Mouse (Mus musculus) kidney, postnatal 4 days (tissue): ENCODE data around the gene Zfp688.
"Not testable (repeated sequence)": the region's sequence is repeated elsewhere in the genome, so short reads cannot be mapped to it uniquely, and the experiment has no call there.

Experiments
- DNase-seq, 2 experiments: peaks; one replicate each; pipeline ENCODE4 v3.0.0; 2021; ENCODE audit warnings: mixed read lengths in 2 of 2

The Zfp688 gene

DNA sequence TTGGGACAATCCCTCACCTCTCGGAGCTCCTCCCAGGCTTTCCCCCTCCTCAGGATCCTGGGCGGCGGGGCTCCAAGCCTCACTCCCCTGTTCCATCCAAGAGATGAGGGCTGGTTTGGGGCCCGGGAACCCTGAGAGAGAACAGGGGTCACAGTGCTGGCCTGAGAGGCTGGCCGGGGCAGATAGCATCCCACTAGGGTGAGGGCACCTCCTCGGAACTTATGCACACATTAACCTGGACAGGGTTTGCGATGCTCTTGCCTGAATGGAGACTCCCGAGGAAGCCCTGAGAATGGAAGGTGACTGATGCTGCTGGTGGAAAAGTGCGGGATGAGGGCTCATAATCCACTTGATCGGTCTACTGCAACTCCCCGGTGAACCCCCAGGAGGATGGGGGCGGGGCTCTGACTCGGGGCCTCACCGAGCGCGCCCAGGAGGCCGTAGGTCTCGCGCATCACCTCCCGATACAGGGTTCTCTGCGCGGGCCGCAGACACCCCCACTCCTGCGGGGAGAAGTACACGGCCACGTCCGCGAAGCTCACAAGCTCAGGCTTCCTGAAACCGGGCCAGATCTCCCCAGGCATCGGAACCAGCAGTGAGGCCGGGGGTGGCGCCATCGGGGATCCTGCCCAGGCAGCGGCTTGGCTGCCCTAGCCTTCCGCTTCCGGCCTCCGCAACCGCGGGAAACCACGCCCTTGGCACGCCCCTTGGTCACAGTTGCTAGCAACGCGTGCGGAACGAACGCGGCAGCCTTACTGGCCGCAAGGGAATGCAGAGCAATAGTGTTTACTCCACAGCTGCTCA, at the start of gene Zfp688:
Gene Zfp688, minus strand, starts transcription at position 681 of the 804 bp plus-strand sequence.
- DNase-seq: peak; percentile 98

GRCm38 (mm10) chr7:127471646-127472010, 49.8 kb upstream of the Zfp688 start:
- peak; percentile 66 to 80 for DNase-seq

- DNase-seq: peak; percentile 89 to 95
Observed at GRCm38 (mm10) chr7:127470743-127471645, 49.1 kb upstream of the Zfp688 start.

DNA sequence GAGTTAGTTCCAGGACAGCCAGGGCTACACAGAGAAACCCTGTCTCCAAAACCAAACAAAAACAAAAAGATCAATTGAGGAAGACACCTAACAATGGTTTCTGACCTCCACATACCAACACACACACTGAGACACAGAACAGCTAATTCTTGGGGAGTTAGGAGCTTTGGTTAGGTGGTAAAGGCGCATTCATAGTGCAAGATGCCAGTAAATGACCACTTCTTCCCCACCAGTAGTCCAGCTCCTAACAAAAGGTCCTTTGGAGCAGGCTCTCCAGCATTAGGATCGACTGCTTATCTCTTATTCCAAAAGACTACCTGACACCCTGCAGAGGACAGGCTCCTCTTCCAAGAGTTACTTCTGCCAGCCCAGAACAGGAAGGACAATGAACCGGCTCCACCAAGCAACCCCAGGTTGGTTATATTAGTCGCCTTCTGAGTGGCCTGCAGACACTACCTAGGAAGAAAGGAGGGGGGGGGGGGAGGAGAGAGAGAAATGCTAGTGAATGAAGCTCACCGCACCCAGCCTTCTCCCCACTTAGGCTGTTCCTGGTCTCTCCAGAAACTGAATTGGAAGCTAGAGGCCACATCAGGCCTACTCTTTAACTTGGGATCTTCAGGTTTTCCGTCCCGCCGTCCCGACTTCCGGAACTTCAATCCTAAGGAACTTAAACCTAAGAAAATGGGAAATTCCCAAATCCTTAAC, 48.3 kb upstream of the Zfp688 start:
- DNase-seq: peak; percentile 45 to 67

DNA sequence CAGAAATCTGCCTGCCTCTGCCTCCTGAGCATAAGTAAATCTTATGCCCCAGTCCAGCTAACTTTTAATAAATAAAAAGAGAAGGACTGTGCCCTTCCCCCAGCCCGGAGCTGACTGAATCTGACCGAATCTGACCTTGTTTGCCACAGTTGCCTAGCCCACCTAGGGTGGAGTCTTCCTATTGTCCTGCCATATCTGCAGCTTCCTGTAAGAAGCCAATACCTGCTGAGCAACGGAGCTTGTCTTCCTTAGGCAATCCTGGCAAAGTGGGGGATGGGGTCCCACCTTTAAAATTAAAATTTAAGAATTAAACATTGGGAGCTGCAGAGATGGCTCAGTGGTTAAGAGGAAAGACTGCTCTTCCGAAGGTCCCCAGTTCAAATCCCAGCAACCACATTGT, 44.7 kb upstream of the Zfp688 start:
- no peak for DNase-seq

DNA sequence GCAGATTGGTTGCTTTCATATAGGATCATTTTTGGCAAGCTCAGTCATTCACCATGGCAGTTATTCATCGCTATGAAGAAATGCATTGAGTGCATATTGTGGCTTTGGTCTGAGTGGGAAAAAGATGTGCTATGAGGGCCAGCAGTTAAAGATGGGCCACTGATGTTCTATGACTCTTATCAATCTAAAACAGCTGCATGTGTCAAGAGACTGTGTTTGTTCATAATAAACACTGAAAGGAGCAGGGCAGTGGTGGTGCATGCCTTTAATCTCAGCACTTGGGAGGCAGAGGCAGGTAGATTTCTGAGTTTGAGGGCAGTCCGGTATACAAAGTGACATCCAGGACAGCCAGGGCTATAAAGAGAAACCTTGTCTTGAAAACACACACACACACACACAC, 43.8 kb upstream of the Zfp688 start:
- not testable (repeated sequence) for DNase-seq

DNA sequence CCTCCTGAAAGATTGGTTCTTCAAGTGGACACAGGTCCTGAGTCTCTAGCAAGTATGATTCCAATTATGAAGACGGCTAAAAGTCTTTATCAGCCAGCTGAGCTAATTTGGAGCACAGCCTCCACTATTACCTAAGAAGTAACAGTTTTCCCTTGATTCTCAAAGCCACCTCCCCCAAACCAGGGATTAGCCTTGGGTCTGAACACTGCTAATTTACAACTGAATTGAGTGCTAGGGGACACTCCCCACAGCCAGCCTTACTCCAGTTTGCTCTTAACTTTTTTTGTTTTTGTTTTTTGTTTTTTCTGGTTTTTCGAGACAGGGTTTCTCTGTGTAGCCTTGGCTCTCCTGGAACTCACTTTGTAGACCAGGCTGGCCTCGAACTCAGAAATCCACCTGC, 43.3 kb upstream of the Zfp688 start:
- DNase-seq: no peak

DNA sequence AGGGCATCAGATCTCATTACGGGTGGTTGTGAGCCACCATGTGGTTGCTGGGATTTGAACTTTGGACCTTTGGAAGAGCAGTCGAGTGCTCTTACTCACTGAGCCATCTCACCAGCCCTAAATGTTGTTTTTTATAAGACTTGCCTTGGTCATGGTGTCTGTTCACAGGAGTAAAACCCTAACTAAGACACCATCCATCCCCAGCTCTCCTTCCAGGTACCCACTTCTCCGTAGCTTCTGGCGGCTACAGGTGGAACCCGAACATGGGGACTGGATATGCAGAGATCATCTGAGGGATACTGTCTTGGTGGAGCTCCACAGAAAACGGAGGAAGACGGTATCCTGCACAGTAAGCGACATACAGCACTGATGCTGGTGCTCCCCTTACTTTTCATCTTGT, 37.4 kb upstream of the Zfp688 start, which contains the start of gene Prr14:
Gene Prr14, plus strand, starts transcription at position 301 of the 400 bp plus-strand sequence.
- DNase-seq: not testable (repeated sequence)

- not testable (repeated sequence) for DNase-seq
Observed at GRCm38 (mm10) chr7:127458371-127459122, 36.7 kb upstream of the Zfp688 start.

DNA sequence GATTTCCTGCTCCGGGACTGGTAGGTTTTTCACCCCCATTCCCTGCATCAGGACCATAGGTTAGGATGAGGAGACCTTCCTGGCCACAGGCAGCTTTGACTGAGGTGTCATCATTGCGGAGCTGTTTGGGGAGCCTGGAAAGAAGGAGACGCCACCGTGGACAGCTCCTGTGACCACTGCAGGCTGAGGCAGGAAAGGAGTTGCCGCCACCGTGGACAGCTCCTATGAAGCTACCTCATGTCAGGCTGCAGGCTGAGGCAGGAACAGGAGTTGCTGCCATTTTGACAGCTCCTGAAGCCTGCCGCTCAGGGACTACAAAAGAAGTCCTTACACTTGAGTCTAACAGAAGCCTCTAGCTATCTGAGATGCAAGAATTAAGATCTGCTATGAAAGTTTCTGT, 33.0 kb upstream of the Zfp688 start:
- DNase-seq: no peak

DNA sequence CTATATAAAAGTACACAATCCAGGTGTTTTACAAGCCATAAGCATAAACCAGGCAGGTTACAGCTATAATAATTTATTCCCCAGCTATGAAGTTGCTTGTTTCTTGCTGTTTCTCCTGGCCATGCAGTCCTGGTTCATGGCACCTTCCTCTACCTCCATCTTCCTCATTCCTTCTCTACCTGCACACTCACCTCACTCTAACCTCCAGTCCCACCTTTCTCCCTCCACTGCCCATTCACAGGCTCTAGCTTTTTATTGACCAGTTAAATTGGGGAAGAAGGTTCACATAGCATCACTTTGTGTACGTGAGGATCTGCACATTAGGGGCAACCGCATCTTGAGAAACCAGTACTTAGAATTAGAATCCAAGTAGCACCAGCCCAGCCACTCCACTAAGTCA, 31.2 kb upstream of the Zfp688 start:
- no peak for DNase-seq

DNA sequence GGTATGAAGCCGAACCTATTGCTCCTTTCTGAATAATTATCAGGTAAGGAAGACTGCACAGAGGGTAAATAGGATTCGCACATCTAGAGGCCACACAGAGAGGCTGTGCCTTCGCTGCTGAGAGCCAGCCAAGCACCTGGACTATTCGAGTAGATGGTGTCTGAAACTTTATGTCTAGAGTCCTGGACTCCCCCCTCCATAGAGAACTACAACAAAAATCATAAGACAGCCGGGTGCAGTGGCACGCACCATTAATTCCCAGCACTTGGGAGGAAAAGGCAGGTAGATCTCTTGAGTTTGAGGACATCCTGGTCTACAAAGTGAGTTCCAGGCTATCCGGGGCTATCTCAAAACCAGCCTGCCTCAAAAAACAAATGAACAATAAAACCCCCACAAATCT, 28.1 kb upstream of the Zfp688 start:
- no peak for DNase-seq

GRCm38 (mm10) chr7:127448521-127449300, 26.8 kb upstream of the Zfp688 start, which contains the start of gene Zfp689:
Gene Zfp689, minus strand, starts transcription at chr7:127449158.
- DNase-seq: peak; percentile 90 to 94

- peak in 1 of 2 experiments; percentile 19 for DNase-seq
Observed at GRCm38 (mm10) chr7:127443976-127444375, 22.1 kb upstream of the Zfp688 start.

GRCm38 (mm10) chr7:127437724-127438123, 15.9 kb upstream of the Zfp688 start:
- peak; percentile 17 to 28 for DNase-seq

DNA sequence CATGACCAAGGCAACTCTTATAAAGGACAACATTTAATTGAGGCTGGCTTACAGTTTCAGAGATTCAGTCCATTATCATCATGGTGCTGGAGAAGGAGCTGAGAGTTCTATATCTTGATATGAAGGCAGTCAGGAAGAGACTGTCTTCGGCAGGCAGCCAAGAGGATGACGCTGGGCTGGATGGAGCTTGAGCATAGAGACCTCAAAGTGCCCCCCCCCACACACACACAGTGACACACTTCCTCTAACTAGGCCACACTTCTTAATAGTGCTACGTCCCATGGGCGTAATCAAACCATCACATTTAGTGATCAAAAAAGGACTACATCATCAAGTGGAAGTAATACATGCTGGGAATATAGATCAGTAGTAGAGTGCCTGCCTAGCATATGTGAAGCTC, 13.3 kb upstream of the Zfp688 start:
- no peak for DNase-seq

- DNase-seq: peak in 1 of 2 experiments; percentile 6
Observed at GRCm38 (mm10) chr7:127426354-127426753, 4.5 kb upstream of the Zfp688 start.

DNA sequence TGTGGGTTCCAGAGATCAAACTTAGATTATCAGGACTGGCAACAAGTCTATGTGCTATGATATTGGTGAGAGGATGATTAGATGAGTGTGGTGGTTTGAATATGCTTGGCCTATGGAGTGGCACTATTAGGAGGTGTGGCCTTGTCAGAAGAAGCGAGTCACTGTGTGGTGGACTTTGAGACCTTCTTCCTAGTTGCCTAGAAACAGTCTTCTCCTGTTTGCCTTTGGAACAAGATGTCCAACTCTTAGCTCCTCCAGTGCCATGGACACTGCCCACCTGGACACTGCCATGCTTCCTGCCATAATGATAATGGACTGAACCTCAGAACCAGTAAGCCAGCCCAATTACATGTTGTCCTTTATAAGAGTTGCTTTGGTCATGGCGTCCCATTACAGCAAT, 4.0 kb upstream of the Zfp688 start:
- DNase-seq: no peak

DNA sequence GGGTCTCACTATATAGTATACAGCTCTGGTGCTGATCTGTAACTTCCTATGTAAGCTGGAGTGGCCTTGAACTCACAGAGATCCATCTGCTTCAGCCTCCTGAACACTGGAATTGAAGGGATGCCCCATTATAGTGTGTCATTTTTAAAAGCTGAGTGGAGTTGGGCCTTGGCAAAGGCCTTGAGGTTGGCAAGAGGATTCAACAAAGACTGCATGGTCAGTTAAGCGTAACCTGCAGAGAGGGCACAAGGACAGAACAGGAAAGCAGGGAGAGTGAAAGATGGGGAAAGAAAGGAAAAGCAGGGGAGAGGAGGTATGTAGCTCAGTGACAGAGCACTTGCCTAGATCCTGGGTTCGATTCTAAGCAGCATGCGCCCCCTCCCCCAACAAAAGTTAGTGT, 3.4 kb upstream of the Zfp688 start:
- DNase-seq: no peak

GRCm38 (mm10) chr7:127422247-127422646, 379 bp upstream of the Zfp688 start:
- DNase-seq: peak in 1 of 2 experiments; percentile 56

GRCm38 (mm10) chr7:127411418-127411817, 10.4 kb downstream of the Zfp688 start:
- DNase-seq: no peak
